Mouse (Mus musculus): ENCODE measurements around the gene Oas1f.

GRCm38 (mm10) chr5:120870782-120871181 lies 23.6 kb downstream of the Oas1f start:
- no peak for TF ChIP-seq CTCF (IDR thresholded peaks at IDR 0.05; ENCODE audit: extremely low read depth, insufficient read depth, low read length)
- no peak for TF ChIP-seq POLR2A (IDR thresholded peaks at IDR 0.05; ENCODE audit: extremely low read depth, insufficient read depth, low read length)

Measured in cortical plate, adult 2 months (tissue).